Mouse (Mus musculus): ENCODE results near the gene Comtd1.

GRCm38 (mm10) chr14:21813216-21813615 is 35.6 kb downstream of the Comtd1 start:
- no peak for TF ChIP-seq POLR2A (IDR thresholded peaks at IDR 0.05; ENCODE audit: control insufficient read depth, low read depth, low read length)
- no peak for TF ChIP-seq CTCF (IDR thresholded peaks at IDR 0.05; ENCODE audit: control insufficient read depth, insufficient read depth, insufficient replicate concordance, low read depth, low read length)
